Mouse (Mus musculus): ENCODE results near the gene Nsf.
"Not testable (repeated sequence)": the region's sequence is repeated elsewhere in the genome, so short reads cannot be mapped to it uniquely, and the experiment has no call there.

Nsf gene

DNA sequence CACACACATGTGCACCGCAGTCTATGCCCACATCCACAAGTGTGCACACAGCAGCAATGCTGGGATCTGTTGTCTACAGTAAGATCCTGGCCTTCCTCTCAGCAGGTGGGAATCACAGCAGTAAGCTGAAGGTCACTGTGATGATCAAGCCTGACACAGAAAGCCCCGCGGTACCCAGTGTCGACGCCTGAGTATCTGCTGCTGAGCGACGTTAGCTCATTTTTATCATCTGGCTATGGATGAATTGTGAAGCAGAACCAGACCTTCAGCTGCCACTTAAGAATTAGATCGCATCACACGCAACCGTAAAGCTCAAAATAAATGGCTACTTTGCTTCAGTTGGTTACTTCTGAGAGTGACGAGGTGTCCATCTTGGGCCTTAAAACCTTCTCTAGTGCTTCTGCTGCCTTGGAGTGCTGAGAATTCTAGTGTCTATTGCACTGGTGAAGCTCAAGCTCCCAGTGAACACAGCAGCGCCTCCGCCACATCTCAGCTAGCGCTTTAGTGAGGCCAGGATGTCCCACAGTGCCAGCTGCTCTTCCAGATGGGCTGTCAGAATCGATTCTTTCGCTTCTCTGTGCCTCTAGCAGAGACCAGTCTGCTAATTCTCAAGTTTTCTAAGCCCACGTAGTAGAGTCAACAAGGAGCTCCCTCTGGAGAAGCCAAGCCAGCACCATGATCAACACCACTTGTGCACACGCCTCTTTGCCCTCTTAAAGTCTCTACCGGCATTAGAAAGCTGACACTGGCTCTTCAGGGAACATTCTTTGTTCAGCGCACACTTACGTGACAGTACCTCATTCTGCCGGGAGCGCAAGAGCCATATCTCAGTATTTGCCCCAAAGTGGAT lies 63.3 kb downstream of the Nsf start:
- no peak for DNase-seq

DNA sequence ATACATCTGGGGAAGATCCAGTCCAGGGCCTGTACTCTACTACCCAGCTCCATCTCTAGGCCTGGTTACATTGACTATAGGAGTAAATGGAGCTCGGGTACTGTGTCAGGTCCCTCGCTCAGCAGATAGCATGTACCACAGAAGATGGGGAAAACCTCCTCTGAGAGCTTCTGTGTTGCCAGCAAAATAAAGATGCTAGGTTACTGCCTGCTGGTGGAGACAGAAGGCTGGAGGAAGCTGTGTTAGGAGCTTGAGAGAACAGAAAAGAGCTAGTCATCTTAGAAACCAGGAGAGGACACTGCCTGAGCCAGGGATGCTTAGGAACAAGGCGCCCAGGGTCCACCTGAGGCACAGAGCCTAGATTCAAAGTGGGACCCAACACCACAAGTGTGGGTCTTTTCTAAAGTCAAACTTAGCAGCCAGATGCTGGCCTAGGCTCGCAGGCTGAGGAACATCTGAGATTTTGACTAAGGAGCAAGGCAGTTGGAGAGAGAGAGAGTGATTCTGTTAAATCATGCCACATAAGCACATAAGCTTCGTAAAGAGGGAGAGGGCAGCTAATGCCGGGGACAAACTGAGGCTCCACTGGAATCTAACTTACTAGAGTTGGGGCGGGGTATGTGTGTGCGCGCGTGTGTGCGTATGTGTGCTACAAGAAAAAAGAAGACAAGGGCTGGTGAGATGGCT lies 66.0 kb downstream of the Nsf start:
- DNase-seq, result no peak

DNA sequence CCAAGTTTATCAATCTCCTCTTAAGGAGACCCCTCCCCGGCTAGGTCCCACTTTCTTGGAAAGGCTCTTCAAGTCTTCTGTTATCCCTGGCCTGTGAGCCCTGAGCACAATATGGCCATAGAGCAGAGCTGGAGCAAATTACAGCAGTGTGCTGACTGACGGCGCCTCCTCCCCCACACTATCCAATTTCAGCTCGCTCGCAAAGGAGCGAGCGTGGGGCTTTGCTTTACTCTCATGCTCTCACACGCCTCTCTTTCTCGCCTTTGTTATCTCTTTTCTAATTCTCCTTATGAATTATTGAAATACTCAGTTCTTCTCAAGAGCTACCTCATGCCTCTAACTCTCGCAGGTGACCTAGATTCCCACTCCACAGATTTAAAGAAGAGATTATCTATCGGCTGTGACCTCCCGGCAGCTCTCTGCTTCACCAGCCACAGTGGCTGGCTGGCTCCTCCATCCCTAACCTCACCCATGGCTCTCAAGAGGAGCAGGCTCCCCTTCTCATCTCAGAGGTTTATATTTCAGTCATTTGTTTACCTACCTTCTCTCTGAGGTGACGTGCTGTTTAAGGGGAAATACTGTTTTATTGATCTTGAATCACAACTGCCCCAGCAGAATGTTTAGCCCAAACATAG lies 69.0 kb downstream of the Nsf start:
- DNase-seq, result no peak

DNA sequence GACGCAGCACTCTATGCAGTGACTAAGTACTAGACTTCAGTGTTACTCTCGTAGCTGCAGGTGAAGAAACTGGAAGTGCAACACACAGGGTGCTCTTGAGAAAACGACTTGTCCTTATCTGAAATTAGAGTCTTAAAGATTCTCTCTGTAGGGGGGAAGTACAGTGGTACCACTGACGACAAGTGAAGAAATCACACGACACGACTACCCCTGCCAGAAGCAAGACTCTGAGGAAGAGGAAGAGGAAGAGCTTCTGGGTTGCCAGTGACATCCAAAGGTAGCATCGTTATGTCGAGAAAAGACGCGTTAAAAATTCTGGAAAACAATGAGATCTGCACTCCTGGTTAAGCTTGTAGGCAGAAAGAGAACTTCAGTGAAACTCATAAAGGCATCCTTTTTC lies 70.1 kb downstream of the Nsf start:
- DNase-seq, result no peak

DNA sequence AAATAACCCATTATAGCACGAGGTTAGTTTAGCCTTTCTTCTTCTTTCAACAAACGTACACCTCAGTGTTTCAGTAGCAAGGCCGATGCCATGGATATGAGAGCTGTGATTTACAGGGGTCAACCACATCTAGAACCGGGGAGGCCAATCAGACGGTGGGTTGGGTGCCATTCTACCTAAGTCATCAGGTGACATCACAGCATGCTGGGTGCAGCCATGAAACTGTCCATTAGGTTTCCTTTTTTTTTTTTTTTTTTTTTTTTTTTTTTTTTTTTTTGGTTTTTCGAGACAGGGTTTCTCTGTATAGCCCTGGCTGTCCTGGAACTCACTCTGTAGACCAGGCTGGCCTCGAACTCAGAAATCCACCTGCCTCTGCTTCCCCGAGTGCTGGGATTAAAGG lies 74.4 kb downstream of the Nsf start:
- not testable (repeated sequence) for DNase-seq

DNA sequence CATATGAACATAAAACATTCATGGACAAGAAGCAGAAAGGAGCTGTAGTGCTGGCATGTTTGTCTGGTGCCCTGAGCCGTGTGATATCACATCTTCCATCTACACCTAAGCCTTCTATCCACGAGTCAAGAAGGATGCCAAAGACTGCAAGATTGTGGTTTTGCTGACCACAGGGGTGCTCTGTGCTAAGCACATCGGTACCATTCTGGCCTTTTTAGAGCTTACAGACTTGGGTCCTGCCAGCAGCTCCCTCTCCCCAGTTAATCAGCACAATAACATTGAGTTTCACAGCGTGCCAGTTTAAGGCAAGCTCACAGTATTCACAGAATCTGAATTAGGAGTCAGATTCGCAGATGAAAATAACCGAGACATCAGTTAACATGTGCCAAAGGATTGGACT lies 75.4 kb downstream of the Nsf start:
- DNase-seq, result no peak

DNA sequence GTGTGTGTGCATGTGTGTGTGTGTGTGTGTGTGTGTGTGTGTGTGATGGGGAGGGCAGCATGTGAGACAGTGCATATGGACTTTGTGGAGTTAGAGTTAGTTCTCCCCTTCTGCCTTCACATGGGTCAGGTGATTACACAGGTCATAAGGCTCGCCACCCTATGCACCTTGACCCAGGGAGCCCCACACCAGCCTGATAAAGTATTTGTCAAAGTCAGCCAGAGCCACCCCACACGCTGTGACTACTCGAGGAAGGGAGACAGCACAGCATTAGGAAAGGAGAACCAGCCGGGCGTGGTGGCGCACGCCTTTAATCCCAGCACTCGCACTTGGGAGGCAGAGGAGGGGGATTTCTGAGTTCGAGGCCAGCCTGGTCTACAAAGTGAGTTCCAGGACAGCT lies 83.5 kb downstream of the Nsf start:
- no peak for DNase-seq

DNA sequence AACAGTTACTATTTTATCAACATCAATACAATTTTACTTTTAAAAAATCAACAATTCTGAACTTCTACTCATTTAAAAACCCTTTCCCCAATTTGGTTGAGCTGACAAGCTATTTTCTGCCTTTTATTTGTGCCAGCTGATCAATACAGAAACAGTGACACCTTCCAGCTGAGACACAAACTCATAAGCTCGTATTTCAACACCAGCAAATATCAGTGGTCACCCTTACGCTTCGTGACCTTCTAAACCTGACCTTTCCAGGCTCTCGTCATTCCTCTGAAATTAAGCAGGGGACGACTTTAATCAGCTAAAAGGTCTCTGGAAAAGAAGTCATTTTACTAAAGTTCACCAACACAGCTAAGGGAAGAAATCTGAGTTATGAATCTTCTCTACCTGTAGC lies 86.2 kb downstream of the Nsf start:
- no peak for DNase-seq

DNA sequence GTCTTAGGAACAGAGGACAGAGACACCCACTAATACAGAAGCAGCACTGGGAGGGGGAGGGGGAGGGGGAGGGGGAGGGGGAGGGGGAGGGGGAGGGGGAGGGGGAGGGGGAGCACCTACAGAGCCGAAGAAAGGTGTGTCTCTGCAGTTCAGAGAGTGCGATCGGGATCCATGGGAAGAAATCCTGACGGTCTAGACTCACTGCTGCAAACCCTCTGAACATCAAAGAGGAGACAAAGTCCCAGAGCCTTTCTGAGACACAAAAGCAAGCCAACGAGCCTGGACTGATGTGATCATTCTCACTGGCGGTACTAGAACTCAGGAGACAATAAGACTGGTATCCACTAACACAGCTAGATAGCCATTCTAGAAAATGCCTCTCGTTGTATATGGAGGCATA lies 88.5 kb downstream of the Nsf start:
- DNase-seq, result no peak

DNA sequence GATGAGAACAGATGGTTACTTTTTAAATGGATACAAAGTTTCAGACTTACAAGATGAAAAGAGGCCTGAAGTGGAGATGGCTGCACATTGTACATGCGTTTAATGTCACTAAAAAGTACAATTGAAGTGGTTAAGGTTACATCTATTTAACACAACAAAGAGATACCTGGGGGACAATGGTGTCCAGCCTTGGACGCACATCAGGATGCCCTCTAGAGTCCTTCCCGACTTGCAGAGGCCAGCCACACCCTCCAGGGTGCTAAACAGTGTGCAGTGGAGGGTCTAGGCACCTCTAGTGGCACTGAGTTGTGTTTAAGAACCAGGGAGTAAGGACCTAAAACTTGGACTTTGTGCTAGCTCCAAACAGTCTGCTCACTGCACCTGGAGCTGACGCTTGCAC lies 89.4 kb downstream of the Nsf start:
- DNase-seq, result no peak

DNA sequence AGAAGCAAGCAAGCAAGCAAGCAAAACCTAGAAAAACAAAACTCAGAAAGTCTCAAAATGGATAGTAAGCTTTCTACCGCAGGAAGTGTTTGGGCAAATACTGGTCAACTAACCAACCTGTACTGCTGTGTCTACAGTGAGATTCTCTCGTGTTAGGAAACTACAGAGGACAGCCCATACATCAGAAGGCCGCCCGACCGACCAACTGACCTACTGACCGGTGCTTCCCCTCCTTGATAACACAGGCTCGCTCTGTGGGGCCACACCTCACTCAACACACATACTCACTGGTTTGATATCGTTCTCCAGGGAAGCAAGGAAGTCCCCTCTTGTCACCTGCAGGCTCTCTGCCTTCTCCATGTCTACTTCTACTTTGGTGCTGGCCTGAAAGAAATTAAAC lies 90.9 kb downstream of the Nsf start:
- DNase-seq, result no peak

DNA sequence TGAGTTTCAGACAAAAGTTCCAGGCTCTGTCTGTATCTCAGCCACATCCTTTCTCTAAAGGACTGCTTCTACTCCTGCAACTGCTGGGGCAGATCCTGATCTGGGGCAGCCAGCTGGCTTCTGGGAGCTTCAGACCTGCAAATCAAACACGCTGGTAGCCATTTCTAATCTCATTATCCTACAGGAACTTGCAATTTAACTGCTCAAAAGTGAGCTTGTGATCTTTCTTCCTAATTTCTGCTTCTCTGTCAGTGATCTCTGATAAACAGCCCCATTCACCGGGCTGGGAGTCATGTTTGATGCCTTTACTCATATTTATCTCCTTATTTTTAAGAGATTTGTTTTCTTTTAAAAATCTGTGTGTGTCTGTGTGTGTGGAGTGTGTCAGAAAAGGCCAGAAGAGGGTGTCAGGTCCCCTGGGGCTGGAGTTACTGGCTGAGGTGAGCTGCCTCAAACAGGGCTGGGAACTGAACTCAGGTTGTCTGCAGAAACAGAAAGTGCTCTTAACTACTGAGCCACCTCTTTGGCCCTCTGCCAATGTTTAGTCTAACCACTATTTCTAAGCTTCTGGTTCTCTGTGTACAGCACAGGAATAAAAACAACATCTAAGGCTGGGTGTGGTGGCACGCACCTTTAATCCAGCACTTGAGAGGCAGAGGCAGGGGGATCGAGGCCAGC lies 93.8 kb downstream of the Nsf start:
- DNase-seq, result no peak

DNA sequence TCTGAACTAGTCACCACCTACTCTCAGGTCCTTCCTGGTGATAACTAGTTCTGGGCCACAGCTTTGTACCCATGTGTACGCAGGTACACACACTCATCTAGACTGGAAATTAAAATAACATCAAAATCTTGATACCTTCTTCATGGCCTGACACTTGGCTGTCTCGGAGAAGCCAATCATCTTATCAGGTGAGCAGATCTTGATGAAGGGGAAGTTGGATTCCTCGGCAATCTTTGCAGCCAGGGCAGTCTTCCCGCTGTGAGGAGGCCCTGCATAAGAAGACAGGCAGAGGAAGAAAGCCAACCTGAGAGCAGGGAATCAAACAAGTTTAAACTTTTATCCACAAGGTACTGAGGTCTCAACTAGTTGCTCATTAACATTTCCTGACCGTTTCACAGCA lies 95.1 kb downstream of the Nsf start:
- DNase-seq, result no peak

DNA sequence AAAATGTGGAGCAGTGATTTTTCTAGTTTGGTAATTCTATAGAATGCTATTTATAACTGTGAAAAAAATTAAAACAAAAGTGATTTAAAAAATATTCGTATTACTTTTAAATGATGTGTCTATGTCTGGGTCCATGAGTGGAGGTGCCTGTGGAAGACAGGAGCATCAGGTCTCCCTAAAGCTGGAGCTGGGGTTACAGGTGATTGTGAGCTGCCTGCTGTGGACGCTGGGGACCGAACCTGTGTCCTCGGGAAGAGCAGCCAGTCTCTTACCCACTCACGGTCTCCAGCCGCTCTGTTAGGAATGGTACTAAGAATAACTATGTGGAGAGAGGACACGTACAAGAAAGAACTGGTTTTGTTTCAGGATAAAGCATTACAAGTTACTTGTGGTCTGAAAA lies 97.2 kb downstream of the Nsf start:
- DNase-seq, result no peak

DNA sequence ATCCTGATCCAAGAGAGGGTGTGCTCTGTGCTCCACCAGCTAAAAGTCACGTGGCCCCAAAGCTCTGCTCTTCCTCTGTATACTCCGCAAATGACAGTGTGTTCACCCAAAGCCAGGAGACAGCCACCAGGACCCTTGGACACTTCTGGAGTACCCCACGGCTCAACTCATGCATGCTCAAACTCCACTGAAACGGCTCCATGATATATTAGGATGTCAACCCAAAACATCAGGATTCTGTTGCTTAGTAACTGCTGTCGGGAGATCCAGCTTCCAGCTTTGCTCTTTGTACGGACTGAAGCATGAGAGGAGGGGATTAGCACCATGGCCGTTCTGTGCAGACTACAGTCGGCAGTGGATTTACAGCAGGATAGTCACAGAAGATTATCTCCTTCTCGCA lies 99.6 kb downstream of the Nsf start:
- no peak for DNase-seq

DNA sequence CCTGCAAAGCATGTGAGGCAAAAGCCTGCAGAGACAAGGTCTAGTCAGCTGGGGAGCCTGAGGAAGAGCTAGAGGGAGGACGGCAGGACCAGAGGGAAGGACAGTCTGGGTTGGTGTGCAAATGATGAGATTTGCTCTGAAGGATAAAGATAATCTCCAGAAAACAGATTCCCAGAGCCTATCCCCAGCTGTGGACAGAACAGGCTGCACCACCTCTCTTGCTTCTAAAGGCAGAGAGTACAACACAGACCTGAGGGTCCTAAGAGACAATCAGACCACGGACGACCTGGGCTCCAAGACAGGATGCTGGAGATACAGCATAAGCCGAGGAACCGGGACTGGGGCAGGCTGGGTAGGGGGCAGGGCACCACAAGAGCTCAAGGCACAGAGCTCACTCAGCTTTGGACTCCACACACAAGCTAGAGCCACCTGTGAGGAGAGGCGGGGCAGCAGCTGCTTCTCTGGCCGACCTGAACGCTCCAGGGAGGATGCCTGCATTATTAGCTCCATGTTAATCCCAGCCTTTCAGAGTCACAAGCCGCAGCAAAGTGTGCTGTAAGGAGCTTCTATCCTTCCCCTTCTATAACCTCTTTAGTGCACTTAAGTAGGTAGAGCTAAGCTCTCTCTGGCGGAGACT lies 100.5 kb downstream of the Nsf start:
- no peak for DNase-seq

DNA sequence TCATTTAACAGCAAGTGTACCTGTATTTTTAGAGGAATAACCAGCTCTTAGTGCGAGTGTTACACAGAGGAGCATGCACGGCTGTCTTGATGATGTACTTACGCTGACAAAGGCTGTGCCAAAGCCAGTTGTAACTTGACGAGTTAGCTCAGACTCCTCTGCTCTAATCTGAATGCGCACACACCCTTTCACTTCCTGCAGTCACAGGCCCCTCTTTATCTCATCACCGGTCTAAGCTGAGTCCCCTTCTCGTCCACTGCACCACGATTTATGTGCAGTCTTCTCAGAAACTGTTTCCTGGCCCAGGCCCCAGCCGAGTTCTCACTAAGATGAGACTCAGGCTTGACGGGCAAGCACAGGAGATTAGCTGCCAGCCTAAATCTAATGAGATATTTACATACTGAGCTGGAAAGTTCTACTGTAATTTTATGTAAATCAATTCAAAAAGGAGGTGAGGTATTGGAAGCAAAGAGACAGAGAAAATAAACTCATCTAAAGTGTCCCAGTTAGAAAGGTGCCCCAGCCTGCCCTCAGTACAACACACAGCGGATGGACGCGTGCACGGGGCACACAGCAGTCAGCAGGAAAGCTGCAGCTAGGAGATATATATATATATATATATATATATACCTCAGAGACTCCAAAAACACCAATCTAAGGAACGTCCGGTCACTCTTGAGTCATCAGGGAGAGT lies 101.1 kb downstream of the Nsf start:
- no peak for DNase-seq

DNA sequence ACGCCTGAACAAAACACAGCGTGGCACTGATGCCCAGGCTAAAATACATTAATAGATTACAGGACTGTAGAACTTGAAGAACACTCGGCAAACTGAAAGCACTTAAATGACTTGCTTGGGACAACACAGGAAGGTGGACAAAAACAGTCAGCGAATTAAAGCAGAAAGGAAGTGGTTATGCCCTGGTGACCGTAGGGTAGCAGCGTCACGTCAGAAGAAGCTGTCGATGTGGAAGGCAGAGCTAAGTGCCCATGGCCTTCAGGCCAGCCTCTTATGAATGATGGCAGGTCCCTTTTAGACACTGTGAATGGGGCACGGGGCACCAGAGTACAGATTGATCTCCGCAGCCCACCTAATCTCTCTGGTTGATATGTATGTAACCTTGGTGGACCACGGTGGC lies 105.6 kb downstream of the Nsf start:
- no peak for DNase-seq

DNA sequence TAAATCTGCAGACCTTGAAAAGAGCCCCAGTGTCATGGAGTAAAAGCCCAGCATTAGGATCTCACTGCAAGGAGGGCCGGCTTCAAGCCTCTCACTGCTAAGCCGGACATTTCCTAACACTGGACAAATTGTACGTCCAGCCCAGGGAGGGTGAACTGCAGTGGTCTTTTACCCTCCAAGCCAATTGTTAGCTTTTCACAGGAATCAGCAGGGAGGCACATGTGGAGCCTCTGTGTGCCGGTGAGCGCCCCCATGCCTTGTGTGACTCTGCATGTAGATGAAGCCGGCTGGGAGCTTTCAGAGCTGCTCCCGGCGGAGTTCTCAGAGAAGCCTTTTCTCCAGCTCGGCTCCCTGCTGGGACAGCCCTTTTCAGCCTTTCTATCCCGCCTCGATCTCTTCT lies 113.0 kb downstream of the Nsf start:
- no peak for DNase-seq

DNA sequence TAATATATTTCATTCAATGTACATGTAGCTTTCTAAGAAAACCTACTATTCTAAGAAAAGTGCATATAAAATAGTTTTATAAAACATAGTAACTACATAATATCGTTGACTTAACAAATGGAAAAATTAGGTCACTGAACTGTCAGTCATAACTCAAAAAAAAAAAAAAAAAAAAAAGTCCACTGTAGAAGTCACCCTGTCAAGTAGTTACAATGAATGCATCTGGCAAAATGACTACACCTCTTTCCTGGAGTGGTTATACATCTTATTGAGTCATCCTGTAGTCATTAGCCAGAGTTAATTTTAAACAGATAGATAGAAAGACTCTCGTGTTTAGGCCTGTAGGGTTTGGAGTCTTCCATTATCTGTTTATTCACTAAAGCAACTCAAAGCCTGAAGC lies 114.9 kb downstream of the Nsf start:
- no peak for DNase-seq

DNA sequence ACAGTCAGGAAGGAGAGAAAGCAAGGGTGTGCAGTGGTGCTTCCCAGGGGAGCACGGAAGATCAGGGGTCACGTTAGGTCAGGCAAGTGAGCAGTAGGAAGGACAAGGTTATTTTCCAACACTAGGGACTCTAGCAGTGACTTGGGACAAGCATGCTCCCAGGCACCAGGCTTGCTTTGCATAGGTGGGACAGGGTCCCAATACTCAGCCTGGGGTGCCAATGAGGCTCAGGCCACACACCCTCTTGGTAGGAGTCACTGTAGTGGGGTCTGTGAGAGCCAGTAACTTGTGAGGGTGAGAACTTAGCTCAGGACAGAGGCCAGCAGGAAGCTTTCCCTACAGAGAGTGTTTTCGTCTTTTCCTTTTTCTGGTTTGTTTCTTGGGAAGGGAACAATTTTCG lies 121.5 kb downstream of the Nsf start:
- DNase-seq, result no peak

DNA sequence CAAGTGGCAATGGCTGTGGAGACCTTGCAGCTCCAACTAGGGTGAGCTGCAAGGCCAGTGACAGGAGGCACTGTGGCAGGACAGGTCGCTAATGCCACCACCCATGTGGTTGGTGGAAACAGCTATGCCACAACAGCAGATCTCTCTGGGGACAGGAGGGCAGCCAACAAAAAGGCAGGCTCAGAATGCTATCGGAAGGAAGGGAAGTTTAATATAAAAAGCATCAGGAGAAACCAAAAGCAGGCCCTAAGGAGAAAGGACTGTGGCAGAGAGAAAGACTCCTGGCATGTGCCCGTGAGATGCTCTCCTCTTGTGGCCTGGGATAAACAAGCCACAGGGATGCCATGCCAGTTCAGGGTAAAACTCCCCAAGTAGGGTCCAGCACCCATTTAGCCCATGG lies 122.1 kb downstream of the Nsf start:
- DNase-seq, result no peak

DNA sequence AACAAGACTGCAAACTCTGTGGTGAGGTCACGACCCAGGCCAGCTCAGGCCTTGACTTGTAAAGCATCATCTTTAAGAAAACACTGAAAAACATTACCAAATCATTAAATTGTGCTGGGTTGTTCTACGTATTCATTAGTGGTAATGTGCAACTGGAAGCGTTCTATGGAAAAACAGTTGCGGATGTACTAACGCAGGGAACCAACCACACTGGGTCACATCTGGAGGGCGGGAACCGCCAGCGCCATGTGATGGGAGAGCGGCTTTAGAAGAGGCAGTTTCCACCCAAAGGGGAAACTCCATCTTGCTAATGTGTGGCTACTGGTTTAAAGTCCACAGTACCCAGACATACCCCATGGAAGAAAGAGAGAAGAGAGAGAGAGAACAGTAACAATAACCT lies 123.4 kb downstream of the Nsf start:
- no peak for DNase-seq
